24 mouse cellular contexts compared by ENCODE assay signal in the genomic region with DNA sequence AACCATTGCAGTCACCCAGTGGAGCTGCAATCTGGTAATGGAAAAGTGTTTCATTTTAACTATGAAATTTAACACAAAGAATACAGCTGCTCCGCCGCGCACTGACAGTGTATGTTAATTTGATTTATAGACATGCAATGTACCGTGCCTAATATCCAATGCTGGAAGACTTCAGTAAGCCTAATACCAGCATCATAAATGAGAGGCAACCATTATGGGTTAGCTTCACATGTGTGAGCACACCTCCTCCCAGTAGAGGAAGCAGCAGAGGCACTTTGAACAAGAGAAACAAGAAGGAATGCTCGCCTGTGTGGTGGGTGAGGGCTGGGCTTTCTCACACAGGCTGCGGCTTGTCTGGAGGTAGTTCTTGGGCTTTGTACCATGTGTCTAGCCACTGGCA.
DNase-seq lines count a peak whose midpoint lies in the region; ATAC-seq and TF ChIP-seq lines count a peak whose summit lies in the region.
"Had no signal": no experiment of that assay in that cellular context is flagged by ENCODE, and none has a peak within 500 bp of the region (broad histone marks: within the 10 kb centered on the region; RNA-seq: fewer than 3 reads in every experiment).

No protein-coding gene starts in this region.

- no peak for DNase-seq in forebrain, postnatal 0 days
- DNase-seq in midbrain, postnatal 0 days (ENCODE audit: low spot score): peak; percentile 44
- no peak for DNase-seq in midbrain, embryonic 10.5 days (ENCODE audit: low spot score)
- DNase-seq in left cerebral cortex, adult 11 months (ENCODE audit: low spot score): no peak
- DNase-seq in urinary bladder, postnatal 10 days (ENCODE audit: low spot score): no peak
- DNase-seq: adrenal gland, postnatal 10 days; cerebellum, adult 11 months; cerebellum, postnatal 10 days; heart, postnatal 10 days; kidney, adult 8-10 months; kidney, postnatal 4 days; layer of hippocampus, adult 9-11 months; lung, adult 2 months; thymus, adult 2 months had no signal

- no peak overlapping the region for H3K4me2 ChIP-seq in forebrain, embryonic 12.5 days
- no peak overlapping the region for H3K4me2 ChIP-seq in forebrain, postnatal 0 days (ENCODE audit: low read depth)
- H3K4me2 ChIP-seq in midbrain, postnatal 0 days (ENCODE audit: low read depth, low read length, poor library complexity, severe bottlenecking): no peak overlapping the region
- H3K4me2 ChIP-seq in hindbrain, embryonic 16.5 days (ENCODE audit: low read length): no peak overlapping the region
- no peak overlapping the region for H3K4me2 ChIP-seq in neural tube, embryonic 13.5 days
- H3K4me2 ChIP-seq: embryonic facial prominence, embryonic 15.5 days; heart, embryonic 11.5 days; liver, embryonic 12.5 days had no signal

- no peaks in the 10 kb centered on the region for H3K36me3 ChIP-seq in forebrain, embryonic 12.5 days (replicated peaks)
- no peaks in the 10 kb centered on the region for H3K36me3 ChIP-seq in forebrain, postnatal 0 days (ENCODE audit: insufficient read depth)
- no peaks in the 10 kb centered on the region for H3K36me3 ChIP-seq in midbrain, postnatal 0 days (ENCODE audit: insufficient read depth, low read length)
- H3K36me3 ChIP-seq in midbrain, embryonic 10.5 days: no peaks in the 10 kb centered on the region
- no peaks in the 10 kb centered on the region for H3K36me3 ChIP-seq in hindbrain, embryonic 16.5 days (ENCODE audit: control insufficient read depth, insufficient read depth, low read length)
- H3K36me3 ChIP-seq in neural tube, embryonic 13.5 days: no peaks in the 10 kb centered on the region
- H3K36me3 ChIP-seq: embryonic facial prominence, embryonic 15.5 days; liver, embryonic 12.5 days had no signal

- no peak for TF ChIP-seq CTCF in forebrain, postnatal 0 days (IDR thresholded peaks at IDR 0.05; ENCODE audit: low read depth)
- no peak for TF ChIP-seq CTCF in midbrain, postnatal 0 days (IDR thresholded peaks at IDR 0.05)

- ATAC-seq in forebrain, embryonic 12.5 days (ENCODE audit: low FRiP score): no peak
- ATAC-seq in forebrain, postnatal 0 days: no peak
- ATAC-seq in midbrain, postnatal 0 days (ENCODE audit: low FRiP score): no peak
- ATAC-seq in hindbrain, embryonic 16.5 days: peak; percentile 60; the same call in 1 of the 2 replicates
- peak; percentile 77; the same call in 1 of the 2 replicates for ATAC-seq in neural tube, embryonic 13.5 days (ENCODE audit: low read depth)
- ATAC-seq: CD4-positive, CD25-positive, alpha-beta regulatory T cell, adult 4 months; inflammation-experienced regulatory T-cells, adult 6 months; liver, embryonic 12.5 days; Patski had no signal

- peaks cover 6% of the 10 kb centered on the region for H3K4me1 ChIP-seq in forebrain, embryonic 12.5 days
- H3K4me1 ChIP-seq in forebrain, postnatal 0 days (ENCODE audit: insufficient read depth): no peaks in the 10 kb centered on the region
- peaks cover 3% of the 10 kb centered on the region; the same call in 1 of the 2 replicates for H3K4me1 ChIP-seq in midbrain, postnatal 0 days (ENCODE audit: insufficient read depth, low read length)
- H3K4me1 ChIP-seq in midbrain, embryonic 10.5 days: 0 out of 2 replicates have a peak, but pooled peaks cover 2% of the 10 kb centered on the region
- no peaks in the 10 kb centered on the region for H3K4me1 ChIP-seq in hindbrain, embryonic 16.5 days (ENCODE audit: control insufficient read depth, insufficient read depth, low read depth, low read length)
- peaks cover 21% of the 10 kb centered on the region for H3K4me1 ChIP-seq in neural tube, embryonic 13.5 days (replicated peaks)
- H3K4me1 ChIP-seq: embryonic facial prominence, embryonic 15.5 days; liver, embryonic 12.5 days; megakaryocyte, embryonic 14.5 days had no signal

- WGBS in forebrain, embryonic 12.5 days: 56% methylated on average over 6 of the region's 6 CpGs
- 34% methylated on average over 6 of the region's 6 CpGs for WGBS in forebrain, postnatal 0 days
- 56% methylated on average over 6 of the region's 6 CpGs for WGBS in midbrain, postnatal 0 days
- 92% methylated on average over 6 of the region's 6 CpGs for WGBS in midbrain, embryonic 10.5 days
- WGBS in hindbrain, embryonic 16.5 days: 44% methylated on average over 6 of the region's 6 CpGs
- 31% methylated on average over 6 of the region's 6 CpGs for WGBS in neural tube, embryonic 13.5 days

- H3K4me3 ChIP-seq in forebrain, embryonic 12.5 days (replicated peaks): no peak overlapping the region
- H3K4me3 ChIP-seq in forebrain, postnatal 0 days (ENCODE audit: low read depth, low read length): no peak overlapping the region
- no peak overlapping the region for H3K4me3 ChIP-seq in midbrain, postnatal 0 days (ENCODE audit: low read depth, low read length)
- no peak overlapping the region for H3K4me3 ChIP-seq in midbrain, embryonic 10.5 days
- no peak overlapping the region for H3K4me3 ChIP-seq in hindbrain, embryonic 16.5 days (ENCODE audit: low read length)
- no peak overlapping the region for H3K4me3 ChIP-seq in neural tube, embryonic 13.5 days
- H3K4me3 ChIP-seq: embryonic facial prominence, embryonic 15.5 days; liver, embryonic 12.5 days; megakaryocyte, embryonic 14.5 days had no signal

- H3K9ac ChIP-seq in forebrain, embryonic 12.5 days: no peak overlapping the region
- no peak overlapping the region for H3K9ac ChIP-seq in forebrain, postnatal 0 days
- H3K9ac ChIP-seq in midbrain, postnatal 0 days (replicated peaks; ENCODE audit: low read length, poor library complexity, severe bottlenecking): no peak overlapping the region
- H3K9ac ChIP-seq in hindbrain, embryonic 16.5 days (ENCODE audit: low read depth, low read length): no peak overlapping the region
- no peak overlapping the region for H3K9ac ChIP-seq in neural tube, embryonic 13.5 days
- H3K9ac ChIP-seq: embryonic facial prominence, embryonic 15.5 days; liver, embryonic 12.5 days had no signal

- no peaks in the 10 kb centered on the region for H3K9me3 ChIP-seq in forebrain, embryonic 12.5 days
- H3K9me3 ChIP-seq in forebrain, postnatal 0 days (ENCODE audit: low read length): no peaks in the 10 kb centered on the region
- no peaks in the 10 kb centered on the region for H3K9me3 ChIP-seq in midbrain, postnatal 0 days (ENCODE audit: low read length)
- no peaks in the 10 kb centered on the region for H3K9me3 ChIP-seq in midbrain, embryonic 10.5 days (replicated peaks)
- H3K9me3 ChIP-seq in hindbrain, embryonic 16.5 days (ENCODE audit: control insufficient read depth, low read length): no peaks in the 10 kb centered on the region
- no peaks in the 10 kb centered on the region for H3K9me3 ChIP-seq in neural tube, embryonic 13.5 days
- H3K9me3 ChIP-seq: embryonic facial prominence, embryonic 15.5 days; liver, embryonic 12.5 days had no signal

- H3K27me3 ChIP-seq in forebrain, embryonic 12.5 days: no peaks in the 10 kb centered on the region
- no peaks in the 10 kb centered on the region for H3K27me3 ChIP-seq in forebrain, postnatal 0 days (ENCODE audit: insufficient read depth, low read length)
- no peaks in the 10 kb centered on the region for H3K27me3 ChIP-seq in midbrain, postnatal 0 days (ENCODE audit: insufficient read depth, low read length)
- H3K27me3 ChIP-seq in midbrain, embryonic 10.5 days (ENCODE audit: low read depth, poor library complexity, severe bottlenecking): no peaks in the 10 kb centered on the region
- H3K27me3 ChIP-seq in hindbrain, embryonic 16.5 days (replicated peaks; ENCODE audit: control insufficient read depth, insufficient read depth, low read length): no peaks in the 10 kb centered on the region
- no peaks in the 10 kb centered on the region for H3K27me3 ChIP-seq in neural tube, embryonic 13.5 days
- H3K27me3 ChIP-seq: embryonic facial prominence, embryonic 15.5 days; liver, embryonic 12.5 days; megakaryocyte, embryonic 14.5 days; Patski had no signal

- 0 out of 2 replicates have a peak overlapping the region, but pooled peaks have one; percentile 19 for H3K27ac ChIP-seq in forebrain, embryonic 12.5 days
- no peak overlapping the region for H3K27ac ChIP-seq in forebrain, postnatal 0 days (ENCODE audit: low read depth, low read length)
- H3K27ac ChIP-seq in midbrain, postnatal 0 days (ENCODE audit: low read depth, low read length): no peak overlapping the region
- no peak overlapping the region for H3K27ac ChIP-seq in midbrain, embryonic 10.5 days (replicated peaks)
- H3K27ac ChIP-seq in hindbrain, embryonic 16.5 days (ENCODE audit: low read depth, low read length): no peak overlapping the region
- peak overlapping the region; percentile 20; the same call in 1 of the 2 replicates for H3K27ac ChIP-seq in neural tube, embryonic 13.5 days (replicated peaks)
- H3K27ac ChIP-seq: embryonic facial prominence, embryonic 15.5 days; liver, embryonic 12.5 days had no signal

Comparison
In these comparisons a context has a peak if more than half of its experiments do, and no peak if none do; other contexts are left out.
1. H3K27ac ChIP-seq: peak in forebrain, embryonic 12.5 days (single experiment) and neural tube, embryonic 13.5 days (single experiment); none in forebrain, postnatal 0 days (single experiment), midbrain, postnatal 0 days (single experiment), midbrain, embryonic 10.5 days (single experiment) and hindbrain, embryonic 16.5 days (single experiment).
2. ATAC-seq: peak in hindbrain, embryonic 16.5 days (single experiment) and neural tube, embryonic 13.5 days (single experiment); none in forebrain, embryonic 12.5 days (single experiment), forebrain, postnatal 0 days (single experiment) and midbrain, postnatal 0 days (single experiment).